Mouse (Mus musculus) small intestine, adult 2 months (tissue): ENCODE measurements around the gene Rnf181. TPM values are rescaled to one million over a fixed set of nuclear protein-coding genes. Genes with fewer than 3 reads are reported as not detected.
A peak's percentile ranks its signal among the peaks of the same experiment; 100 is the strongest.

Source experiments
- H3K27ac ChIP-seq: fragments of 200-500 bp; 2 replicates; pipeline ENCODE4 v1.5.1; 2012; ENCODE audit warnings: low read depth, low read length, control low read depth, inconsistent platforms; ENCODE audit not compliant: insufficient read depth
- H3K27me3 ChIP-seq: fragments of 200-500 bp; 2 replicates; pipeline ENCODE4 v1.6.1; 2012; ENCODE audit warnings: mild to moderate bottlenecking, moderate library complexity, low read length, inconsistent platforms; ENCODE audit not compliant: control insufficient read depth, insufficient read depth
- H3K36me3 ChIP-seq: fragments of 200-500 bp; 2 replicates; pipeline ENCODE4 v1.6.1; 2012; ENCODE audit warnings: mild to moderate bottlenecking, low read length, control low read depth, inconsistent platforms; ENCODE audit not compliant: control insufficient read depth, insufficient read depth
- H3K4me1 ChIP-seq: fragments of 200-500 bp; 2 replicates; pipeline ENCODE4 v1.6.1; 2012; ENCODE audit warnings: low read length, inconsistent platforms, mixed read lengths; ENCODE audit not compliant: control insufficient read depth, insufficient read depth, insufficient read length
- H3K4me3 ChIP-seq: fragments of 200-500 bp; 2 replicates; pipeline ENCODE4 v1.5.1; 2012; ENCODE audit warnings: low read depth, mild to moderate bottlenecking, control low read depth, inconsistent platforms, low read length, moderate library complexity
- CTCF ChIP-seq: fragments of 200-500 bp; IDR thresholded peaks from 2 replicates; pipeline ENCODE4 v1.5.1; 2012; ENCODE audit warnings: low read depth, mild to moderate bottlenecking, control low read depth, inconsistent platforms, low read length, moderate library complexity, mixed read lengths; ENCODE audit not compliant: insufficient replicate concordance, insufficient read length; ENCODE audit errors: extremely low read depth
- POLR2A ChIP-seq: fragments of 200-500 bp; IDR thresholded peaks from 2 replicates; pipeline ENCODE4 v1.6.1; 2012; ENCODE audit warnings: low read depth, mild to moderate bottlenecking, control low read depth, inconsistent platforms, low read length, moderate library complexity
- WGBS: fragments of 180-500 bp; shearing (Covaris S2); methylation state at CpG from one replicate; pipeline ENCODE4 v1.1.7; 2018; 5-methylcytosine and 5-hydroxymethylcytosine counted together
- polyA plus RNA-seq: library from polyadenylated mRNA; depleted of rRNA; stranded (reverse); fragments of >200 nt; gene quantifications from 2 replicates; pipeline ENCODE4 v1.2.3, GENCODE M21; 2012

Gene Rnf181
- polyA plus RNA-seq, 1 experiment, result 97.6 TPM

GRCm38 (mm10) chr6:72357164-72358079 is 9.3 kb downstream of the Rnf181 start:
- H3K36me3 ChIP-seq, result peaks cover 20% of the 10 kb centered on the region
- H3K27ac ChIP-seq, result no peak overlapping the region
- WGBS, result 39% methylated on average over 5 of the region's 5 CpGs
- no peaks in the 10 kb centered on the region for H3K27me3 ChIP-seq
- peaks cover 26% of the 10 kb centered on the region for H3K4me1 ChIP-seq
- TF ChIP-seq POLR2A (no peak), CTCF (no peak)
- no peak overlapping the region for H3K4me3 ChIP-seq

- H3K27me3 ChIP-seq, result no peaks in the 10 kb centered on the region
- H3K4me1 ChIP-seq, result peaks cover 21% of the 10 kb centered on the region
- H3K4me3 ChIP-seq, result peak overlapping the region; percentile 86
- 54% methylated on average over 8 of the region's 8 CpGs for WGBS
- no peak for TF ChIP-seq CTCF
- TF ChIP-seq POLR2A, result no peak
- H3K27ac ChIP-seq, result no peak overlapping the region
- peaks cover 21% of the 10 kb centered on the region for H3K36me3 ChIP-seq
Measured at GRCm38 (mm10) chr6:72356001-72356532, 10.7 kb downstream of the Rnf181 start.

DNA sequence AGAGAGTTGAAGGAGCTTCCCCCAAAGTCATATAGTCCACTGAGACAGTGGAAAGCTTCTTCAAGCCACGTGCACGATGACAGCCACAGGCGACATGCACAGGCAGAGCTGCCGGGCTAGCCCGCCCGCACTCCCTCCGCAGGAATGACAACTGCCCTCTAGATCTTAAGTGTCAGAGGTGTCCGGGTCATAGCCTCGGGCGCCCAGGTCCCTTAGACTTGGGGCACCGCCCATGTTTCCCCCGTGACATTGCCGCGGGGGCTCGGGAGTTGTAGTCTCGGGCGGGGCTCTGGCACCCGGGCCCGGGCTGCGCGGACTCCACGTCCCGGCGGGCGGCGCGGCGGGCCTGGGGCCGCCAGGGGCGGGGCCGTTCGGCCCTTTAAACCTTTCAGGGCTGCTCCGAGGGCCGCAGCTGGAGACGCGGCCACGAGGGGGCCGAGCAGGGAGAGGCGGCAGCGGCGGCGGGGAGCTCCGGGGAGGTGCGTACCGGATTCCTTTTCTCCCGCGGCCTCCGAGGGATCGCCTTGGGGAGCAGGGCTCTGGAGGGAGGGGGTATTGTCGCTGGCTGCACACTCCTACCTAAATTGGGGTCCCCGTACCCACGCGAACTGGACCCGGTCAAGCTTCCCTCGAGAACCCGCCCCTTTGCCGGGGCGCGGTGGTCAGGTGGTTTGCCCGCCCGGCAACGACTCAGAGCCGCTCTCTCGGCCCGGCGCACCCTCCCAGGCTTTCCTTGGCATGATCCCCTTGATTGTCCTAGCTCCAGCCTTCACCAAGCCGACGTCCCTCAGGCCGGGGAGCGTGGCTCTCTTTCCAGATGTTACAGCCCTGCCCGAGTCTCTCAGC is 11.5 kb downstream of the Rnf181 start, which contains the start of gene Tmem150a:
Gene Tmem150a, plus strand, starts transcription at position 382 of the 846 bp plus-strand sequence.
- peak within 1 kb of the TSS; percentile 52 for H3K27ac ChIP-seq
- H3K4me3 ChIP-seq, result peak within 1 kb of the TSS; percentile 86
- no peak for TF ChIP-seq POLR2A
- no peak for TF ChIP-seq CTCF
- under 1% methylated on average over 71 of the region's 71 CpGs for WGBS
- no peaks in the 10 kb centered on the region for H3K27me3 ChIP-seq
- H3K36me3 ChIP-seq, result peaks cover 23% of the 10 kb centered on the region
- peaks cover 15% of the 10 kb centered on the region for H3K4me1 ChIP-seq

GRCm38 (mm10) chr6:72354025-72354424 is 12.7 kb downstream of the Rnf181 start:
- H3K4me3 ChIP-seq, result no peak overlapping the region
- H3K36me3 ChIP-seq, result peaks cover 28% of the 10 kb centered on the region
- TF ChIP-seq CTCF (no peak), POLR2A (no peak)
- H3K4me1 ChIP-seq, result peaks cover 13% of the 10 kb centered on the region
- no peaks in the 10 kb centered on the region for H3K27me3 ChIP-seq
- H3K27ac ChIP-seq, result peak overlapping the region; percentile 43; the same call in 1 of the 2 replicates
- WGBS, result 73% methylated on average over 1 of the region's 1 CpGs

- 61% methylated on average over 5 of the region's 5 CpGs for WGBS
- H3K27ac ChIP-seq, result no peak overlapping the region
- no peak for TF ChIP-seq CTCF
- peaks cover 25% of the 10 kb centered on the region for H3K36me3 ChIP-seq
- H3K4me3 ChIP-seq, result no peak overlapping the region
- no peaks in the 10 kb centered on the region for H3K27me3 ChIP-seq
- peaks cover 20% of the 10 kb centered on the region for H3K4me1 ChIP-seq
Measured at GRCm38 (mm10) chr6:72352636-72353405, 13.9 kb downstream of the Rnf181 start.

DNA sequence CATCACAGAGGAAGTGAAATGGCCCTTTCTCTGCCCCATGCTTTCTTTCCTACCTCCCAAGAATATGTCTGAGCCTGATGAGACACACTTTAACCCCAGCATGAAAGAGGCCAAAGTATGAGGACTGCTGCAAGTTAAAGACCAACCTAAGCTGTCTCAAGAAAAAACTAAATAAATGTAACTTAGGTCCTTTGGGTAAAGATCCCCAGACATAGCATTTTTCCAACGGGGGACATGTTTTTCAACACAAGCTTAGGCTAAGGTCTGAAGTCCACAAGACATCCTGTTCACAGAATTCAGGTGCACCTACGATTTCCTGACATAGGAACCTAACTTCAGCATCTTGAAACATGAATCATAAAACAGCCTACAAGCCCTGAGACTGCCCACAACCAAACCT is 16.5 kb downstream of the Rnf181 start:
- Histone ChIP-seq H3K27me3 (no peaks in the 10 kb centered on the region), H3K4me1 (peaks cover 18% of the 10 kb centered on the region), H3K36me3 (peaks cover 25% of the 10 kb centered on the region), H3K27ac (no peak overlapping the region), H3K4me3 (no peak overlapping the region)
- TF ChIP-seq CTCF, result no peak
- TF ChIP-seq POLR2A, result no peak
- WGBS, result 66% methylated on average over 2 of the region's 2 CpGs
